28 mouse cellular contexts compared by ENCODE assay signal in genomic region chr3:90362346-90362745, GRCm38 (mm10). TPM values are rescaled to one million over a fixed set of nuclear protein-coding genes. Genes with fewer than 3 reads are reported as not detected.
A peak's percentile ranks its signal among the peaks of the same experiment; 100 is the strongest.
DNase-seq lines count a peak whose midpoint lies in the region; ATAC-seq and TF ChIP-seq lines count a peak whose summit lies in the region.
"Had no signal": no experiment of that assay in that cellular context is flagged by ENCODE, and none has a peak within 500 bp of the region (broad histone marks: within the 10 kb centered on the region; RNA-seq: fewer than 3 reads in every experiment).

No protein-coding gene starts in this region.

- TF ChIP-seq EP300 in MEL (IDR thresholded peaks at IDR 0.05; ENCODE audit: low read depth in 1 of 2, low read length in 2 of 2): no peak
- no peak for TF ChIP-seq EP300 in stomach, postnatal 0 days (optimal IDR thresholded peaks at IDR 0.05)

- no peak for TF ChIP-seq RAD21 in MEL (IDR thresholded peaks at IDR 0.05; ENCODE audit: low read depth, low read length)

- TF ChIP-seq CTCF in MEL (IDR thresholded peaks at IDR 0.05 in 2 of 3, conservative IDR thresholded peaks at IDR 0.05 in 1 of 3; ENCODE audit: control insufficient read depth in 1 of 3, insufficient read depth in 1 of 3, low read depth in 2 of 3, low read length in 3 of 3, poor library complexity in 1 of 3, severe bottlenecking in 1 of 3): no peak
- TF ChIP-seq CTCF in stomach, postnatal 0 days (IDR thresholded peaks at IDR 0.05; ENCODE audit: low read depth): no peak

- no peak overlapping the region for H3K27ac ChIP-seq in heart, embryonic 10.5 days
- no peak overlapping the region for H3K27ac ChIP-seq in MEL (ENCODE audit: control insufficient read depth, low read depth, low read length)
- H3K27ac ChIP-seq in stomach, postnatal 0 days (replicated peaks): no peak overlapping the region
- H3K27ac ChIP-seq: embryonic facial prominence, embryonic 13.5 days; embryonic facial prominence, embryonic 15.5 days; forebrain, embryonic 10.5 days; forebrain, embryonic 12.5 days had no signal

- H3K9me3 ChIP-seq in heart, embryonic 10.5 days: no peaks in the 10 kb centered on the region
- no peaks in the 10 kb centered on the region for H3K9me3 ChIP-seq in MEL (replicated peaks; ENCODE audit: insufficient read depth, low read length)
- no peaks in the 10 kb centered on the region for H3K9me3 ChIP-seq in stomach, postnatal 0 days (ENCODE audit: control insufficient read depth, low read length)
- H3K9me3 ChIP-seq: embryonic facial prominence, embryonic 13.5 days; embryonic facial prominence, embryonic 15.5 days; forebrain, embryonic 10.5 days; forebrain, embryonic 12.5 days; G1E had no signal

- no peaks in the 10 kb centered on the region for H3K4me1 ChIP-seq in heart, embryonic 10.5 days
- H3K4me1 ChIP-seq in MEL (ENCODE audit: control insufficient read depth in 1 of 2, insufficient read depth in 2 of 2, low read length in 2 of 2): peaks cover 7 to 12% of the 10 kb centered on the region in 2 experiments
- H3K4me1 ChIP-seq in stomach, postnatal 0 days (replicated peaks; ENCODE audit: control insufficient read depth, insufficient read depth): no peaks in the 10 kb centered on the region
- H3K4me1 ChIP-seq: embryonic facial prominence, embryonic 13.5 days; embryonic facial prominence, embryonic 15.5 days; forebrain, embryonic 10.5 days; forebrain, embryonic 12.5 days had no signal

- H3K4me3 ChIP-seq in heart, embryonic 10.5 days: no peak overlapping the region
- no peak overlapping the region for H3K4me3 ChIP-seq in MEL (ENCODE audit: control insufficient read depth in 1 of 2, insufficient read depth in 1 of 2, low read depth in 2 of 2, low read length in 2 of 2)
- H3K4me3 ChIP-seq in stomach, postnatal 0 days (ENCODE audit: low read depth, low read length): no peak overlapping the region
- H3K4me3 ChIP-seq: embryonic facial prominence, embryonic 13.5 days; embryonic facial prominence, embryonic 15.5 days; erythroblast, embryonic 14.5 days; forebrain, embryonic 10.5 days; forebrain, embryonic 12.5 days had no signal

- peak; percentile 27; the same call in 1 of the 2 replicates for ATAC-seq in megakaryocyte, adult 5-6 weeks (ENCODE audit: poor library complexity, severe bottlenecking)
- no peak for ATAC-seq in stomach, postnatal 0 days (ENCODE audit: low FRiP score, low TSS enrichment)
- ATAC-seq: CD4-positive, CD25-positive, alpha-beta regulatory T cell, adult 4 months; forebrain, embryonic 14.5 days; forebrain, embryonic 16.5 days had no signal

- H3K27me3 ChIP-seq in heart, embryonic 10.5 days (ENCODE audit: insufficient read depth, poor library complexity, severe bottlenecking): no peaks in the 10 kb centered on the region
- no peaks in the 10 kb centered on the region for H3K27me3 ChIP-seq in MEL (ENCODE audit: control insufficient read depth in 1 of 2, insufficient read depth in 2 of 2, low read length in 2 of 2)
- no peaks in the 10 kb centered on the region for H3K27me3 ChIP-seq in stomach, postnatal 0 days (ENCODE audit: control insufficient read depth, insufficient read depth, low read length)
- H3K27me3 ChIP-seq: CH12.LX; embryonic facial prominence, embryonic 13.5 days; embryonic facial prominence, embryonic 15.5 days; forebrain, embryonic 12.5 days had no signal

- no peaks in the 10 kb centered on the region for H3K79me2 ChIP-seq in MEL (ENCODE audit: control insufficient read depth, insufficient read depth, low read length, poor library complexity)

- TF ChIP-seq POLR2A in MEL (IDR thresholded peaks at IDR 0.05; ENCODE audit: control insufficient read depth in 1 of 2, insufficient read depth in 1 of 2, low read depth in 1 of 2, low read length in 2 of 2, poor library complexity in 1 of 2): no peak

- no peak overlapping the region for H3K4me2 ChIP-seq in stomach, postnatal 0 days (replicated peaks; ENCODE audit: low read depth)
- H3K4me2 ChIP-seq: embryonic facial prominence, embryonic 13.5 days; embryonic facial prominence, embryonic 15.5 days; forebrain, embryonic 12.5 days had no signal

- WGBS in heart, embryonic 10.5 days: 86% methylated on average over 2 of the region's 2 CpGs
- 73% methylated on average over 2 of the region's 2 CpGs for WGBS in stomach, postnatal 0 days

- peak; percentile 64 for DNase-seq in heart, adult 11 months
- DNase-seq in heart, embryonic 10.5 days (ENCODE audit: low spot score): no peak
- DNase-seq in 3T3-L1 (ENCODE audit: low read depth, low spot score): peak; percentile 13
- DNase-seq in MEL (ENCODE audit: low read depth, low spot score): peak; percentile 65
- no peak for DNase-seq in stomach, postnatal 0 days (ENCODE audit: low spot score)
- no peak for DNase-seq in adrenal gland, postnatal 4 days (ENCODE audit: low spot score in 2 of 2)
- DNase-seq in cerebellum, adult 11 months: no peak
- DNase-seq: adrenal gland, adult 2 months; adrenal gland, postnatal 10 days; adrenal gland, postnatal 25 days; B cell, adult 2 months; cerebellum, adult 18-20 months; cerebellum, adult 8-10 months; cerebellum, adult 9-11 months; cerebellum, postnatal 14 days; cerebellum, postnatal 36 days; embryo, embryonic 11 days had no signal

- H3K9ac ChIP-seq in MEL (ENCODE audit: control insufficient read depth, low read depth, low read length, poor library complexity, severe bottlenecking): no peak overlapping the region
- no peak overlapping the region for H3K9ac ChIP-seq in stomach, postnatal 0 days (ENCODE audit: low read length)
- H3K9ac ChIP-seq: embryonic facial prominence, embryonic 13.5 days; embryonic facial prominence, embryonic 15.5 days; forebrain, embryonic 12.5 days had no signal

- peaks cover 40% of the 10 kb centered on the region for H3K36me3 ChIP-seq in heart, embryonic 10.5 days
- peaks cover 5 to 12% of the 10 kb centered on the region in 2 experiments for H3K36me3 ChIP-seq in MEL (ENCODE audit: control insufficient read depth in 1 of 2, insufficient read depth in 2 of 2, low read length in 2 of 2)
- H3K36me3 ChIP-seq in stomach, postnatal 0 days (ENCODE audit: control insufficient read depth, insufficient read depth, low read length): peaks cover 10% of the 10 kb centered on the region

TF ChIP-seq in MEL, 35 proteins besides CTCF, POLR2A, EP300 and RAD21:
- TF ChIP-seq JUND (IDR thresholded peaks at IDR 0.05; ENCODE audit: low read depth, low read length) (no peak), POLR2AphosphoS2 (IDR thresholded peaks at IDR 0.05; ENCODE audit: low read length) (no peak), NELFE (IDR thresholded peaks at IDR 0.05; ENCODE audit: low read depth, low read length) (no peak), POLR2AphosphoS5 (IDR thresholded peaks at IDR 0.05; ENCODE audit: borderline replicate concordance, low read depth, low read length) (no peak), SMC3 (IDR thresholded peaks at IDR 0.05; ENCODE audit: low read depth, low read length) (no peak), USF2 (IDR thresholded peaks at IDR 0.05; ENCODE audit: borderline replicate concordance in 1 of 2, insufficient read depth in 1 of 2, low read depth in 1 of 2, low read length in 2 of 2) (no peak), ZC3H11A (IDR thresholded peaks at IDR 0.05; ENCODE audit: low read depth, low read length) (no peak), UBTF (IDR thresholded peaks at IDR 0.05; ENCODE audit: borderline replicate concordance, insufficient read depth, low read depth, low read length) (no peak), MAZ (IDR thresholded peaks at IDR 0.05; ENCODE audit: low read depth, low read length) (no peak), MAX (IDR thresholded peaks at IDR 0.05; ENCODE audit: low read length) (no peak), E2F4 (IDR thresholded peaks at IDR 0.05; ENCODE audit: borderline replicate concordance, low read depth, low read length) (no peak)

RNA-seq across cellular contexts. Expression of gene Slc27a3, which starts 27.4 kb away (rescaled TPM):
- polyA plus RNA-seq in heart, embryonic 10.5 days (2016; fragmentation: Nextera tagmentation; extraction: Ambion mirVana): 12.6 and 19.9 TPM in 2 replicates
- total RNA-seq in MEL (2012; rRNA removed): 1.4 and 1.9 TPM in 2 replicates
- polyA plus RNA-seq in MEL (2012; ENCODE audit: insufficient read depth in 1 of 2, insufficient read length in 2 of 2, low read depth in 1 of 2, low replicate concordance in 2 of 2, missing spikeins in 1 of 2): 1 to 10 TPM in 1 of 2 experiments, not detected in 1; 2.8 TPM
- 0.21 and 0.33 TPM in 2 replicates for total RNA-seq in megakaryocyte, adult 5-6 weeks (2015)
- 1.1 and 3.0 TPM in 2 replicates for total RNA-seq in megakaryocyte, adult 5-6 weeks (2017)
- polyA plus RNA-seq in stomach, postnatal 0 days (2015; fragmentation: Nextera tagmentation; extraction: Ambion mirVana): 4.7 and 5.3 TPM in 2 replicates
- total RNA-seq in adrenal gland, postnatal 4 days (2021): 10 to 100 TPM; 76.7 to 83.4 TPM

Comparison
In these comparisons a context has a peak if more than half of its experiments do, and no peak if none do; other contexts are left out.
1. DNase-seq: peak in heart, adult 11 months (single experiment), 3T3-L1 (single experiment) and MEL (single experiment); none in heart, embryonic 10.5 days (single experiment), stomach, postnatal 0 days (single experiment), adrenal gland, postnatal 4 days (0 of 2) and cerebellum, adult 11 months (single experiment).
2. RNA of gene Slc27a3, which starts 27.4 kb away (total RNA-seq): 76.7 to 83.4 TPM in adrenal gland, postnatal 4 days; 1.4 to 1.9 TPM in MEL and 0.21 to 3.0 TPM in megakaryocyte, adult 5-6 weeks; every median in the first group is over 10 times any median in the second.